Mouse (Mus musculus) adrenal gland, postnatal 0 days (tissue): ENCODE measurements around the gene Gm21409. TPM values are rescaled to one million over a fixed set of nuclear protein-coding genes. Genes with fewer than 3 reads are reported as not detected.

Source experiments
- polyA plus RNA-seq: library from polyadenylated mRNA; unstranded; fragments of >200 nt; fragmentation: Nextera tagmentation; extraction: Ambion mirVana; gene quantifications from 2 replicates; pipeline ENCODE4 v1.2.1, GENCODE M21; 2015

The Gm21409 gene
- polyA plus RNA-seq, result not detected in 2 replicates

GRCm38 (mm10) chrY:84746385-84746784 lies at the start of gene Gm21409:
TSS of gene Gm21409 (plus strand) at chrY:84746685.

Other genes starting within 250 kb of the Gm21409 start
- not detected in 2 replicates for gene Gm21394, start 181.8 kb upstream of the Gm21409 start, polyA plus RNA-seq